Mouse (Mus musculus): ENCODE data around the gene Egfr. TPM values are rescaled to one million over a fixed set of nuclear protein-coding genes. Genes with fewer than 3 reads are reported as not detected.

Egfr gene
- polyA plus RNA-seq, 1 experiment from 2014 or later = 1.3 TPM

DNA sequence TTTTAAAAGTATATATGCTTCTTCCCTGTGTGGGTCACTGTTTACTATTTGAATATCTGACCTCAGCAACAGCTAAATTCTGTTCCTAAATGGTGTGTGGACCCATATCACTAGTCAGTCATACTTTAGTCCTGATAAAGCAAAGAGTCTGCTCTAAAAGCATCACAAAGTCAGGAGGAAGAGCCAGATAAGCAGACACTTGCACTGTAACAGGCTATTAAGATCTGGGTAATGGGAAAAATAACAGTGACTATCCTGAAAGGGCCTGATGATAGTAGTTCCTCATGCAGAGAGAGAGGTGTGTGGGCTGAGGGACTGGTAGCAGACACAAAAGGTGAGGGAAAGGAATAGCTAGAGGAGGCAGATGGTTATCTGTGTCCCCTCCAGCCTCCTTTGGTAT lies 61.3 kb downstream of the Egfr start:
- H3K4me2 ChIP-seq (ENCODE audit: low read depth, low read length) = no peak overlapping the region
- ATAC-seq (ENCODE audit: low read depth) = peak; percentile 61

DNA sequence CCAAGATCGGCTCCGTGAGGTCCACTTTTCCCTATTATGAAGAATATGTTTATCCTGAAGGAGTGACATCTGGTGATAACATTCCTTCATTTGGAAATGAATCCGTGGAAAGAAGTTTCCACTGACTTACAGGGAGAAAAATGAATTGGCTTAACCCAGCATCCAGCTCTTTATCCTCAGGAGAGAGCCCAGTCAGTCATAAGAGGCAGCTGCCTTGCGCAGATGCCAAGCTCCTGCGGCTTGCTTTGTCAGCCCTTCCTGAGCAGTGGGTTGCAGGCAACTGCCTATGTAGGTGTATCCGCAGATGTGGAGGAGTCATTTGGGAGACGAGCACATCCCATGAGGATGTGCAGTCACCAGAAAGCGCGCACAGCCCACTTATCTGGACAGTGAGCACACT lies 64.4 kb downstream of the Egfr start:
- H3K4me3 ChIP-seq (ENCODE audit: low read depth, low read length) = no peak overlapping the region
- no peaks in the 10 kb centered on the region for H3K4me1 ChIP-seq (ENCODE audit: control insufficient read depth, low read depth, low read length)
- no peak overlapping the region for H3K4me2 ChIP-seq (ENCODE audit: low read depth, low read length)
- no peak overlapping the region for H3K9ac ChIP-seq (ENCODE audit: low read depth, low read length)
- WGBS (ENCODE audit: insufficient replicate concordance) = 71% methylated on average over 9 of the region's 9 CpGs
- no peaks in the 10 kb centered on the region for H3K36me3 ChIP-seq (ENCODE audit: control insufficient read depth, insufficient read depth)
- no peaks in the 10 kb centered on the region for H3K27me3 ChIP-seq (ENCODE audit: control insufficient read depth, insufficient read depth, low read depth, low read length)
- H3K9me3 ChIP-seq (replicated peaks; ENCODE audit: control insufficient read depth, low read length) = no peaks in the 10 kb centered on the region
- ATAC-seq (ENCODE audit: low read depth) = no peak
- no peak overlapping the region for H3K27ac ChIP-seq (ENCODE audit: low read length)

More for the DNA sequence above, 61.3 kb downstream of the Egfr start:
- H3K27ac ChIP-seq (ENCODE audit: low read length) = no peak overlapping the region
- no peak overlapping the region for H3K4me3 ChIP-seq (ENCODE audit: low read depth, low read length)
- H3K9ac ChIP-seq (ENCODE audit: low read depth, low read length) = no peak overlapping the region
- no peaks in the 10 kb centered on the region for H3K36me3 ChIP-seq (ENCODE audit: control insufficient read depth, insufficient read depth)
- no peaks in the 10 kb centered on the region for H3K27me3 ChIP-seq (ENCODE audit: control insufficient read depth, insufficient read depth, low read depth, low read length)
- H3K4me1 ChIP-seq (ENCODE audit: control insufficient read depth, low read depth, low read length) = no peaks in the 10 kb centered on the region
- no peaks in the 10 kb centered on the region for H3K9me3 ChIP-seq (replicated peaks; ENCODE audit: control insufficient read depth, low read length)

DNA sequence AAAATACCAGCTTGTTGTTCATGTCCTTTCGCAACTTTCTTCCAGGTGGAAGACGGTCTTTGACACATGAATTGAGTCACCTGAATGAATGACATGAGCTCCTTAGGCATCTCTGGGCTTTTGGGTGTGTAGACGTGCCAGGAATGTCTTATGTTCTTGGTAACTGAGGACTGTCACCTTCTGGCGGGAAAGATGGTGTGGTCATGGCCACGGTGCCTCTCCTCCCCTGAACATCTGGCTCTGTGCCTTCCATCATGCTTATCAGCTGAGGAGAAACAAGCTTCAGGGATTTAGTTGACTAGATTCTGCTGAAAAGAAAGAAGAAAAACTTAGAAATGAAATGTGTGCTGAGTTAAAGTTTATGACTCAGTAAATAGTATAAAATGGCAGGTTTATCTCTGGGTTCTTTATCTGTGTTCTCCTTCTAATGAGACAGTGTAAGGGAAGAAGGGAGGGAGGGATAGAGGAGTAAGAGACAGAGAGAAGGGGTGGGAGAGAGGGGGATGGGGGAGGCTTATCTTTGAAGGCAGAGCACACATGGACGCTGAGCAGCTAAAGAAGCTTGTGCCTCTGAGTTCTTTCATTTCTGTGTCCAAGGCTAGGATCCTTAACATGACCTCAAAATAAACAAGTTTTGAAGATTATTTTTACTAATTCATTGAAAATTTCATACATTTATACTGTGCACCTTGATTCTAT lies 65.5 kb downstream of the Egfr start:
- Histone ChIP-seq H3K9ac (ENCODE audit: low read depth, low read length) (no peak overlapping the region), H3K4me3 (ENCODE audit: low read depth, low read length) (no peak overlapping the region), H3K36me3 (ENCODE audit: control insufficient read depth, insufficient read depth) (no peaks in the 10 kb centered on the region), H3K9me3 (replicated peaks; ENCODE audit: control insufficient read depth, low read length) (no peaks in the 10 kb centered on the region), H3K4me1 (ENCODE audit: control insufficient read depth, low read depth, low read length) (no peaks in the 10 kb centered on the region), H3K27me3 (ENCODE audit: control insufficient read depth, insufficient read depth, low read depth, low read length) (no peaks in the 10 kb centered on the region), H3K4me2 (ENCODE audit: low read depth, low read length) (no peak overlapping the region), H3K27ac (ENCODE audit: low read length) (no peak overlapping the region)
- ATAC-seq (ENCODE audit: low read depth) = peak; percentile 65; the same call in 1 of the 2 replicates
- WGBS (ENCODE audit: insufficient replicate concordance) = 45% methylated on average over 6 of the region's 6 CpGs

DNA sequence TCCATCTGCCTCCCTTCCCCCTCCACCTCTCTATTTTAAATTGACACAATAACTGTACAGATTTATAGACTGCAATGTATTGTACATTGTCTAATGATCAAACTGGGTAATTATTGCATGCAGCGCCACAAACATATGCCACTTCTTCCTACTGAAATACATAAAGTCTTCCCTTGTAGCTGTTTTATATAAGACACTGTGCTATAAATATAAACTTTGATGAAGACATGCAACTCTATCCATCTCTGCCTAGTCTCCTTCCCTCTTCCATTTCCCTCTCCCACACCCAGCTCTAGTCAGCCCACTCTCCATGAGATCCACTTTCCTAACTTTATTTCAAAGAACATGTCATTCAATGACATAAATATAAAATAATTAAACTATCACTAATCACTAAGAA lies 67.4 kb downstream of the Egfr start:
- Histone ChIP-seq H3K27ac (ENCODE audit: low read length) (no peak overlapping the region), H3K36me3 (ENCODE audit: control insufficient read depth, insufficient read depth) (no peaks in the 10 kb centered on the region)
- ATAC-seq (ENCODE audit: low read depth) = no peak

DNA sequence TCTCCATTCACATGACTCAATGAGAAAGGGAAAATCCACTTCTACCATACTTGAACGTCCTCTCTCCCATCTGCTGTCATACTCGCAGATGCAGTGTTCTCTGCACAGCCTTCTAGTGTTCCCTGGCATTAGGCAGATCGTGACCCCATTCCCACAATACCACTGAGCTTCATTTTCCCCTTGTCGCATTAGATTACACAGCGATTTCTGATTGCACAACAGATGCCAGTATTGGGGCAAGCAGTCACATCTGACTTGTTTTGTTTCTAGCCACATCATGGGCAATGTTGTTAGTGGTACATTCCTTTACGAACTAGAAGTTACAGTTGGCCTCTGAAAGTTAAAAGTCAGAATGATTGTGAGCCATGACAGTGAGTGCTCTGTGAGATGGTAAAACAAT lies 68.1 kb downstream of the Egfr start:
- no peak for ATAC-seq (ENCODE audit: low read depth)

More for the DNA sequence above, 67.4 kb downstream of the Egfr start:
- Histone ChIP-seq H3K27me3 (ENCODE audit: control insufficient read depth, insufficient read depth, low read depth, low read length) (no peaks in the 10 kb centered on the region), H3K4me3 (ENCODE audit: low read depth, low read length) (no peak overlapping the region), H3K4me1 (ENCODE audit: control insufficient read depth, low read depth, low read length) (no peaks in the 10 kb centered on the region), H3K4me2 (ENCODE audit: low read depth, low read length) (no peak overlapping the region), H3K9me3 (replicated peaks; ENCODE audit: control insufficient read depth, low read length) (no peaks in the 10 kb centered on the region), H3K9ac (ENCODE audit: low read depth, low read length) (no peak overlapping the region)
- WGBS (ENCODE audit: insufficient replicate concordance) = 77% methylated on average over 1 of the region's 1 CpGs

DNA sequence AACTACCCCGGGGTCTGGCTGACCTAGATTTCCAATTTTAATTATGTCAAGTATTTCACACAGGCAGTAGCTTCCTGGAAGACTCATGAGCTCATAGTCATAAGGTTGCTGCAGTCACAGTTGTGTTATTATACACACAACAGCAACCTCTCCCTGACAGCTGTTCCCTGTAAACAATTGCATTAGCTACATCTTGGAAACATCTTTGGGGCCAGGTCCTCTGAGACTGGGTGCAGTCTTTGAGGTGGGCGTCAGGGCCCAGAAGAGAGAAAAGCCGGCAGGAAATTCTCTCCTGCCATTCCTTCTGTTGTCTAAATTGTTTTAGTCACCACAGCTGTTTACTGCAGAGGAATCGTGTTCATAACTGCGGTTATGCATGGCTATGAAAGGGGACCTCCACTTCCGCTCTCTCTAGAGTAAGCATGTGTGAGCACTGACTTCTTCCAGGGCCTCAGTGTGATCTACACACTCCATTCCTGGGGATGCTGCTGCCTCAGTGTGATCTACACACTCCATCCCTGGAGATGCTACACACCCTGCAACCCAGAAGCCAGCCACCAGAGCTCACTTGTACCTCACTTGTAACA lies 69.8 kb downstream of the Egfr start:
- no peaks in the 10 kb centered on the region for H3K36me3 ChIP-seq (ENCODE audit: control insufficient read depth, insufficient read depth)
- 69% methylated on average over 6 of the region's 6 CpGs for WGBS (ENCODE audit: insufficient replicate concordance)
- no peaks in the 10 kb centered on the region for H3K4me1 ChIP-seq (ENCODE audit: control insufficient read depth, low read depth, low read length)
- no peak overlapping the region for H3K27ac ChIP-seq (ENCODE audit: low read length)
- H3K4me3 ChIP-seq (ENCODE audit: low read depth, low read length) = no peak overlapping the region
- no peak overlapping the region for H3K4me2 ChIP-seq (ENCODE audit: low read depth, low read length)
- H3K9me3 ChIP-seq (replicated peaks; ENCODE audit: control insufficient read depth, low read length) = no peaks in the 10 kb centered on the region
- no peak overlapping the region for H3K9ac ChIP-seq (ENCODE audit: low read depth, low read length)
- no peaks in the 10 kb centered on the region for H3K27me3 ChIP-seq (ENCODE audit: control insufficient read depth, insufficient read depth, low read depth, low read length)
- ATAC-seq (ENCODE audit: low read depth) = no peak

More for the DNA sequence above, 68.1 kb downstream of the Egfr start:
- Histone ChIP-seq H3K9me3 (replicated peaks; ENCODE audit: control insufficient read depth, low read length) (no peaks in the 10 kb centered on the region), H3K9ac (ENCODE audit: low read depth, low read length) (no peak overlapping the region), H3K4me1 (ENCODE audit: control insufficient read depth, low read depth, low read length) (no peaks in the 10 kb centered on the region), H3K27ac (ENCODE audit: low read length) (no peak overlapping the region), H3K4me3 (ENCODE audit: low read depth, low read length) (no peak overlapping the region), H3K36me3 (ENCODE audit: control insufficient read depth, insufficient read depth) (no peaks in the 10 kb centered on the region), H3K4me2 (ENCODE audit: low read depth, low read length) (no peak overlapping the region), H3K27me3 (ENCODE audit: control insufficient read depth, insufficient read depth, low read depth, low read length) (no peaks in the 10 kb centered on the region)
- 59% methylated on average over 6 of the region's 6 CpGs for WGBS (ENCODE audit: insufficient replicate concordance)

DNA sequence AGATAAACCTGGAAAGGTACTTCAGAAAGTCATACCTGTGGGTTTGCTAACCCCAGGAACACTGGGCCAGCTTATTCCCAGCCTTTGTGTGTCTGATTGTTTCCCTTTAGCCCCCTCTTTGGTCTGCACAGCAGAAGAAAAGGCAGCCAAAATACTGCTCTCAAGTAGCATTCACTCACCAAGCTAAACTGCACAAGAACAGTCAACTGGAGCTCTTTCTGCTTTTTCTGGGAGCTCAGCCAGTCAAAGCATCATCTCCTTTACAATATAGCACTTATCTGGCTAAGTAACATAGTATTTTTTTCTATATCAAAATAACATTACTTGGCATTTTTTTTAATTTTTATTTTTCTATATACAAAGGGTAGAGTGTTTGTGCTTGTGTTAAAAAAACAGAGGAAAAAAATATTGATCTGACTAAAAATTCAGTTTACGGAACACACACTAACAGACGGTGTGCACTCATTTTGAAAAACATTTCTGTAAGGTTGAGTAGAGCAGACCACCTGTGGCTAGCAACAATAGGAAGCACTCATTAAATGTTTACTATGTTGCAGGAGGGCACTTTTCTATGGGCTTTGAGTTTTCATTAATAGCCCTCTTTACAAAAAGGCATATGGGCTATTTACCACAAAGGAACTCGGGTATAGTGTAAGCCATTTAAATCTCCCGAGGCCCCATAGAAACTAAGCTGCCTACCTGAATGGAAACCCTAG lies 72.0 kb downstream of the Egfr start:
- Histone ChIP-seq H3K36me3 (ENCODE audit: control insufficient read depth, insufficient read depth) (no peaks in the 10 kb centered on the region), H3K27me3 (ENCODE audit: control insufficient read depth, insufficient read depth, low read depth, low read length) (no peaks in the 10 kb centered on the region), H3K9ac (ENCODE audit: low read depth, low read length) (no peak overlapping the region), H3K4me1 (ENCODE audit: control insufficient read depth, low read depth, low read length) (no peaks in the 10 kb centered on the region), H3K4me3 (ENCODE audit: low read depth, low read length) (no peak overlapping the region), H3K27ac (ENCODE audit: low read length) (no peak overlapping the region), H3K9me3 (replicated peaks; ENCODE audit: control insufficient read depth, low read length) (no peaks in the 10 kb centered on the region), H3K4me2 (ENCODE audit: low read depth, low read length) (no peak overlapping the region)
- no peak for ATAC-seq (ENCODE audit: low read depth)
- WGBS (ENCODE audit: insufficient replicate concordance) = 72% methylated on average over 4 of the region's 4 CpGs

DNA sequence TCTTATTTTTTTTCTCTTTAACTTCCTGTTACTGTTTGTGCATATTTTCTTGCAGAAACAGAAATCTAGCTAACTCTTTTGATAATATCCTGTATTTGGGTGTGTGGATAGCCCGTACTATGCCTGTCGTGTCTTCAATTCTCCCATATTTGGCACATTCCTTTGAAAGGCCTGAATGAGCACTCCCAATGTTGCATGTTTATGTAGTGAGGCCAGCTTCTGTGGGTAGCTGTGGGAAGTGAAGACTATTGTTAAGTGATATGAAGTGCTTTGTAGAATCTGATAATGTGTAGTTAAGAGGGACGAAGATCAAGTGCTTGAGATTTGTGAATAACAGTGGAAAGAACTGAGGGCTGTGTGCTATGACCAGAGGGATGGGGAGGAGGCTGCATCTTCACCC lies 77.5 kb downstream of the Egfr start:
- 60% methylated on average over 3 of the region's 3 CpGs for WGBS (ENCODE audit: insufficient replicate concordance)
- Histone ChIP-seq H3K36me3 (ENCODE audit: control insufficient read depth, insufficient read depth) (no peaks in the 10 kb centered on the region), H3K9ac (ENCODE audit: low read depth, low read length) (no peak overlapping the region), H3K4me3 (ENCODE audit: low read depth, low read length) (no peak overlapping the region), H3K4me1 (ENCODE audit: control insufficient read depth, low read depth, low read length) (no peaks in the 10 kb centered on the region), H3K9me3 (replicated peaks; ENCODE audit: control insufficient read depth, low read length) (no peaks in the 10 kb centered on the region), H3K27me3 (ENCODE audit: control insufficient read depth, insufficient read depth, low read depth, low read length) (no peaks in the 10 kb centered on the region), H3K4me2 (ENCODE audit: low read depth, low read length) (no peak overlapping the region), H3K27ac (ENCODE audit: low read length) (no peak overlapping the region)
- ATAC-seq (ENCODE audit: low read depth) = no peak
